Mouse (Mus musculus): Measurements from ENCODE around the gene Qrsl1.

DNA sequence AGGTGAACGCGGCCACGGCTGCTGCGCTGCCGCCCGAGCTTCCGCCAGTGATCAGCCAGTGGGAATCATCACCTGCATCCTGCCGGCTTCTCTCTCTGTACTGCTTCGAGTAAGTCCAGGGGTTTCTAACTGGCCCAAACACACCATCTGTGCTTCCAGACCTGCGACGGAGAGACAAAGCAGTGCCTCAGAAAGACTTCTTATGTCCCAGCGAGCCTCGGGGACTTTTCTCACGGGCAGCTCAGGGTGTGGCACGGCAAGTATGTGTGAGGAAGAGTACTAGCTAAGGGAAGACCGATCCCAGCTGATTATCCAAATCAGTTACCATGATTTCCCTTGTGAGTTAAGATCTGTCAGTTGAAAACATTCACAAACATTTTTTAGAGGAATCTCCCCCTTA, 12.6 kb downstream of the Qrsl1 start:
- TF ChIP-seq GATA1 (IDR thresholded peaks at IDR 0.05; ENCODE audit: low read length) (no peak), TAL1 (IDR thresholded peaks at IDR 0.05; ENCODE audit: low read length) (no peak)

Measured in erythroblast, embryonic 14.5 days (primary cell).